Mouse (Mus musculus) cerebellum, postnatal 10 days (tissue): ENCODE measurements around the gene Cep41.
A peak's percentile ranks its signal among the peaks of the same experiment; 100 is the strongest.

Experiments
- DNase-seq, 2 experiments: peaks; one replicate each; pipeline ENCODE4 v3.0.0; 2021; ENCODE audit warnings: mixed read lengths in 2 of 2

Cep41 gene

DNA sequence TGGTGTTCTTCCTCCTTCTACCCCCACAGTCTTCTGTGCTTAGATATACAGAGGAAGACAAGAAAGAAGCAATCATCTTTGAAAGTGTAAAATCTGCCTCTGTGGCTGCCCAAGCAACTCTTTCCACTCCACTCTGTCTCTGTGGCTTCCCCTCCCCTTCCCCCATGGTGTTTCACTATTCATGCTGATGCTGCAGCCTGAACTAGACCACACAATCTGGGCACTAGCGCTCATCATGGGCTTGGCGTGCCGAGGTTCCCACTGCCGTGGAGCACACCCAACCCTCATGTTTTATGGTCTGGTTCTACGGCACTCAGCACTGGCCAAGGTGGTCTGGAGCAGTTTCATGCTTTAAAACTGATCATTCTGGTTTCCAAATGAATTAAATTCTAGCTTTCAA lies 21.9 kb downstream of the Cep41 start:
- peak in 1 of 2 experiments; percentile 37 for DNase-seq

DNA sequence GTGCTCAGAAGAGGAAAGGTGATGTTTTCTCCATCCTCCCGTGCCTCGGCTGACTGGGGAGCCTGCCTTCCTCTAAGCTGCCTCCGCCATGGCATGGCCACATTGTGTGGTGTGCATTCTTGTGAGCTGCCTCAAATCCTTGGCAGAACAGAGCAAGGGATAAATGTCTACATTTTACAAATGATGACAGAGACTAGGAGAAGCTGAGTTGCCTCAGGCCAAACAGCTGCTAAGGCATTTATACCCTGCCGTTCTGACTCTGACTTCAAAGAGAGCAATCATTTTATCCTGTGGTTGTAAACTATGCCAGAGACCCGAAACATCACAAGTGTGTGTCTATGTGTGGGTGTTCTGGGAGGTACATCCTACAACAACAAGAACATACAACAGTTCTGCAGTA lies 26.0 kb downstream of the Cep41 start:
- no peak for DNase-seq

DNA sequence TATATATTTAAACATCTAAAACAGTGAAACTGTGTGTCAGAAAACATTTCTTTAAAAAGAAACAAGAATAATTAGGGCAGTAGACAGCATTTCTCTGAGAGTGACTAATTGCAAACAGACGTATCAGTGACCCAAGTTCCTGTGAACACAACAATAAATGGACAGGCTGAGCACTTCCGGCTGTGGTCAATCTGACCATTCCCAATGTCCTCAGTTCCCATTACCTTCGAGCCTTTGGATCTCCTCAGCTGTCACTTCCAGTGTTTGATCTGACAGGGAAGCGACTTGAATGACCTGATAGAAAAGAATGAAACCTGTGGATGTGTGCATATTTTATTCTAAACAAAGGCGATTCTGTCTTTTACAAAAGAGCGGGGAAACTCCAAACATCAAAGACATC lies 27.5 kb downstream of the Cep41 start:
- DNase-seq: no peak

DNA sequence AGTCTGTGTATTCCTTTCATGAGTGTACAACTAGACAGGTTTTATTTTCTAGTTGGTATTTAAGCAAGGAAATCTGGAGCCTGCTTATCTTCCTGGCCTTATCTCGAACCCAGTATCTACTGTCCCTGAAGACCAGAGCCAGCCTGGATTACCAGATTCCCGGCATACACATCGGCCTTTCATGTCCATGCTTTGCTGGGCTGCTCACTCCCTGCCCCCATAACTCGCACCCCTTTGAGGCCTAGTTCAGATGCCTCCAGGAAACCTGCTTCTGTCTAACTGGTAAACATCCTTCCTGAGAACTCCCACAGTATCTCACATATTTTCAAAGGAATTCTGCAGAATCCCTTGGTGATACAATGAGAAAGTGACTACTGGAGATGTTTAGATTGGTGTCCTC lies 28.3 kb downstream of the Cep41 start:
- no peak for DNase-seq

DNA sequence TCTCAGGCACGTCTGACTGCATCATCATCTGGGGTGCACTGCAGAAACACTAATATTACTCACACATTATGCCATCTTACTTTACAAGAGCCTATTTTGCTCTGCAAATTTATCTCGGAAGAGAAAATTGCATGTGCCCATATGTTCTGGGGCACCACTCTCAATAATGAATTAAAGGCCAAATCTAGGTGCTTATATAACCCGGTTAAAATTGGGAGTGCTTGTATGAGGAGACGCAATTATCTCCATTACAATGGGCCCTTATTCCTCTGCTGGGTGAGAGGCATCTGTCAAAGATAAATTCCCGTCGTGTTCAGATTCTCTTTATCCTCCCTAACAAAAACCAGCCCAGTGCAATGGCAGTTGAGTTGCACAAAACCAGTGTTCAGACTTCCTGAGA lies 28.8 kb downstream of the Cep41 start:
- DNase-seq: no peak

DNA sequence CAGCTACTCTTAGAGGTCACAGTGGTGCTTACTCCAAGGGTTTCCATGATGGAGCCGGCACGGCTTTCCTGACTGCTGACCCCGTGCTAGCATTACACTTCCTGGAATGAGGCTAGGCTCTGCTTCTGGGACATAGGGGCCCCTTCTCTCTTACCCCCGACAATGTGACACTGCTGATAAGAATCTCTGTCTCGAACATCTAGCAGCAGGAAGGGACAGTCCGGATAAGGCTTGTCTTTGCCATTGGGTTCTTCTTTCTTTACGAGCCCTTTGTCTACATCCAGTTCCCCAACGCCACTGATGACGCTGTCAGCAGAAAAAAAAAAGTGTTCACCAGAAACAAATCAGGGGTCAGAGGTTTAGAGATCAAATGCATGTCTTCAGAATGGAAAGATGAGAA lies 34.9 kb downstream of the Cep41 start:
- no peak for DNase-seq

DNA sequence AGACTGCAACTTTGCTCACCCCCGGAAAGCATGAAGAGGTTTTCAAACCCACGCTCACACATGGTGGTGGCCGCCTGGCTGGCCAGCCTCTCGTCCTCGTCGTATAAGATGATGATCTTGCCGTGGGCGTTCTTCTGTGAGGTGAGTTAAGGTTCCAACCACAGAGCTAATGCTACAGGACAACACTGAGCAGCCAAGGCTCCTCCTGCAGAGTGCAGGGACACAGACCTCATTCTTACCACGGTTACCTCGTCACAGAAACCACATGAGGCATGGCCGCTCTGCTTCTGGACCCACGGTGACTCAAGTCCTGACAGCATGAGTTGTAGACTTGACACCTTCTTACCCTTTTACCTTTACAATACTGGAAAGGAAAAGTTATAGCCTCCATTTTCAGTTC lies 36.3 kb downstream of the Cep41 start:
- DNase-seq: no peak

DNA sequence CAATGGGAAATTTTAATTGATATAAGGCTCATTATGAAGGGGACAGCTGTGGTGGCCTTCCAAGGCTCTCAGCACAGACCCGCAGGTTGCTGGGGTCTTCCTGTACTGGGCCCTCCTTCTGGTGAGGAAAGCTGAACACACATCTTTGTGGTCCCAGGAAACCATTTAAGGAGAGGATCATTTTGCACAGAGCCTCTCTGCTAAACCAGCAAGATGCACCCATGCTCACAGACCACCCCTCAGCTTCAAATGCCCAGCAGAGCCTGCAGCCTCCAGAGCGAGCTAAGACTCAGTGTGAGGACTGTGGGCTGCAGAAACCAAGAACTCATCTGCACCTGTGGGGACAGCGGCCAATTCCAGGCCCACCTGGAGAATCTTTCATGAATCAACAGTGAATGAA lies 38.6 kb downstream of the Cep41 start:
- no peak for DNase-seq

DNA sequence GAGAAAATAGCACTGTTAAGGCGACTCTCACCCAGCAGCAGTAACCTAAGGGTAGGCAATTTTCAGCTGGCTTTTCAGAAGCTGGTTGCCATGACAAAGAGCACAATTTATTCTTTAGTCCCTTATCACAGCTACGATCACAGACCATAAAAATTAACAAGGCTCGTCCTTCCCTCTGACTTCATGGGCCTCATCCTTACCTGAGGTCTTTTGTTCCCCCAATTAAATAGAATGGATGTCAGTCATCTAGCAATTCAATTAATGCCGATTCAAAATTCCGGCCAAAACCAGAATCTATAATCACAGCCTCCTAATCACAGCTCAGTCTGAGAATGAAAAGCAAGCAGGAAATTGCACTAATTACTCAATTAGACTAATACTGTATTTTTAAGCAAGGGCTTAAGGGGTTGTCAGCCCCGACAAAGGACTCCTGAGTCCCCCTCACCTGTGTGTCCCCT lies 39.1 kb downstream of the Cep41 start:
- no peak for DNase-seq

DNA sequence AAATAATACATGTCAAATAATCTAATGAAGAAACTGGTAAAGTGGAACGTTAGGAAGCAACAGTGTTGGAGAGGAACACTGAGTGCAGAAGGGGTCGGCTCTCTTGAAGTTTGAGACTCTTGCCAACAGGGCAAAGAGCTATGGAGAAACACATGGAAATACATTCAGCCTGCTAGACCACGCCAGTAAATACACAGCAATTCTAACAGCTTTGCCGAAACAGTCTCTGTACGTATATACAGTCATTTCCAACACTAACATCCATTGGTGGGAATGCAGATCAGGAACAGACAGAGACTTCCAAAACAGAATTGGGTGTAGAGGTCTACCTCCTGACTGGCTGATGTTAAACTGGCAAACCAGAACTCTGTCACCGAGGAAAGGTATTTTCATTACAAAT lies 40.0 kb downstream of the Cep41 start:
- no peak for DNase-seq

DNA sequence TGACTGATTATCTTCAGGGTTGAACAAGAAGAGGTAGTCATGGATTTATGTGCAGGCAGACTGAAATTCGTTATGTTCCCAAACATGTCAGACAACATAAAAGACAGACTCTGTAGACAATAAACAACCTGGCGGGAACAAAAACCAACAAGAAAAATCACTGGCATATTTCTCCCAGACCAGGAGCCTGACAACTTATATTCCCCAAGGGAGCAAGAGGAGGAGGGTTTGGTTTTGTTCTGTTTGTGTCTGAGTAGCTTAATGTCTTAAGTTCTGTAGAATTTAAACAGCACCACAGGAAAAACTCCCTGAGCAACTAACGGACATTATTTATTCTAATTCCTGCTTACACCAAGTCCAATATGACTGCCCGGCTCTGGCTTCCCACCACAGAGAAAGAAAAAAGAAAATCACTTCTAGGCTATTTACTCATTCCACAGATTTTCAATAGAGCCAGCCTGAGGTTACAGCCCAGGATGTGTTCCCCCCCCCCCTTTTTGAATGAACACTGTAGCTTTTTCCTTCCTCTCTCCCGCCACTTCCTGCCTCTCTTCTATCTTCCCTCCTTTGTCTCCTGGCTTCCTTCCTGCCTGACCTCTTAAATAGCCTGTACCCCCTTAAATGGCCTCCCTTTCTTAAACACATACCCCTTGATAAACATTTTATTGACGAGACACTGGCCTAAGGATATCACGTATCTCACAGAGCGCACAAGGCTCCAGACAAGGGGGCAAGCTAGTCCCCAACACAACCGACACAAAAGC lies 40.9 kb downstream of the Cep41 start:
- DNase-seq: no peak

DNA sequence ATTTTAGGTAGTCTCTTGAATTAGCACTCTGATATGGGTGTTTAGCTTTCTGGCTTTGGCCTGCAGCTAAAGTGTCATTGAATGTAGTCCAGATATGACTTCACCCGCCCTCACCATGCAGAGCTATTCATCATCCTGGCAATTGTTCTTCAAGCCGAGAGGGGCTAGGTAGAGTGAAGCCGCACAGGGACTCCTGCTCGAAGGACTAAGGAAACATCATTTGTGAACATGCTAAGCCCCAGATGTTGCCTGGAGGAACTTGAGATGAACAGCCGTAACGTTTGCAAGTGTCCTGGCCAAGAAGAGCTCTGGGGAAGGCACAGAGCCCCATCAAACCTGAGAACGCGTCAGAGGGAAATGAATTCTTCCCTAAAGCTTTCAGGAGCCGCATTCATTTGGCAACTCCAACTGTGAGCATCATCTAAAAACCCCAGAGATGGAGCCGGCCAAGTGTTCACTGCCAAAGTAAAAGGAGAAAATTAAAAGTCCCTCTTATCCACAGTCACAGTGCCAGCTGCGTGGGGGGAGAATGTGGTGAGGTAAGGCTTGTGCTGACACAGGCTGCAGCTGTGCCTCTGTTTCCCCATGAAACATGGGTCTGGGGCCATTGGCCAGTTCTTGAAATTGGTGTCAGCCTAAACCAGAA lies 43.8 kb downstream of the Cep41 start:
- peak; percentile 58 to 70 for DNase-seq

DNA sequence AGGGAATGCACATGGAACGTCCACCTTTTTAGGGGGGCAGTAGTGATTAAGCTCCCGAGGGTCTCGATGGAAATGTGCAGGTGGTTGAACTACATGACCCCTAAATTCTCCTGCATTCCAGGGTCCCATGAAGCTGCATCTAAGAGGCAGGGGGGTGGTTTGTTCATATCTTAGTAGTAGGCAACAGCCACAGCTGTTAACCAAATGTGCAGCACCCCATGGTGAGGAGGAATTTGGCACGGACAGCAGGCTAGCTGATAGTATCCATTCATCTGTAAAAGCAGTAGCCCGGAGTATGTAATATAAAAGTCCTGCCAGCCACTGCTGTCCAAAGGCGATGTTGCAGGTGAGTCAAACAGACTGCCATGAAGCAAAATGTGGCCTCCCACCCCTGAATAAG lies 48.2 kb downstream of the Cep41 start:
- DNase-seq: peak; percentile 15 to 28

DNA sequence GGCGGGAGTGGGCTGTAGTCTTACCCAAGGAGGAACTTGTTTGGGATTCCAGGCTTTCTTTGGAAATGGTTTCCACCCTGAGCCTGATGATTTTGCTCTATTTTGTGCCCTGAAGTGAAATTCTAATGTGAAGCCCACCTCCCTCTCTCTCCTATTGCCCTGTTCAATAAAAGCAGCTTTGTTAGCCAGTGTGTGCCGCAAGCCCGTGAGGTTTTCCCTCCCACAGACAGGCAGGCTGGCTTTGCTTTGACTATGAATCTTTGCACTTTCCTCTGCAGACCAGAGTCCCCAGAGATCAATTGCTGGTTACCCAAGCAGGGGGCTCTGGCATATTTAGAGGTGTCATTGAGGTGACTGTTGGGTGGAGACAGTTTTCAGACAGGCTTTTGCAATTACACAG lies 49.1 kb downstream of the Cep41 start:
- no peak for DNase-seq

DNA sequence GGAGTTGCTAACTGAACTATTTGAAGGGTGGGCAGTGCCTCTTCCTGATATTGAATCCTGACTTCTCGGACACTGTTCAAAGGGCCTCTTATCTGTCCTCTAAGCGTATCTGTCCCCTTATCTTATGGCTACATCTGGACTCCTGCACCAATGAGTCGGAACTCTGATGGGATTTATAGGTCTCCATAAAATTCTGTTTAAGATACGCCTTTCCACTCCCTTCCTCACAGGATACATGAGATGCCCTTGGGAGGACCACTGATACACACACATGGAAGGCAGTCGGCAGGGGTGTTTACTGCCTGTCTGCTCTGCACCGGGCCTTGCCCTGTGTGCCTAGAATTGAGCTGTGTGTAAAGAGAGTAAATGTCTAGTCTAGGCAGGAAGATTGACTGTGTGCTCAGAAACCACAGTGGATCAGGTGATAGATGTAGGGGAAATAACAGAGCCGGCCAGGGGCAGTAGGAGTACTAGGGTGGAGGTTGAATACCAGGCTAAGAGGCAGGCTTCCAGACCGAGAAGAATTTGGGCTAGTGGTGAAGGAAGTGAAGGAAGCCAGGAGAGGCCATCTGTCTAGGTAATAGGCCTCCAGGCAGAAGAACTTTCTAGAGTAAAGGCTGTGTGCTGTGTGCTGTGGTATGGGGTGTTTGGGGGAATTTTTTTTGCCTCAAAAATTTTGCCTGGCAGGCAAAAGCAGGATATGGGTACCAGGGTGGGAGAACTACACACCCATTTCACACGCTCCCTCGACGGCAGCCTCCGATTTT lies 49.7 kb downstream of the Cep41 start:
- DNase-seq: peak; percentile 41 to 46

DNA sequence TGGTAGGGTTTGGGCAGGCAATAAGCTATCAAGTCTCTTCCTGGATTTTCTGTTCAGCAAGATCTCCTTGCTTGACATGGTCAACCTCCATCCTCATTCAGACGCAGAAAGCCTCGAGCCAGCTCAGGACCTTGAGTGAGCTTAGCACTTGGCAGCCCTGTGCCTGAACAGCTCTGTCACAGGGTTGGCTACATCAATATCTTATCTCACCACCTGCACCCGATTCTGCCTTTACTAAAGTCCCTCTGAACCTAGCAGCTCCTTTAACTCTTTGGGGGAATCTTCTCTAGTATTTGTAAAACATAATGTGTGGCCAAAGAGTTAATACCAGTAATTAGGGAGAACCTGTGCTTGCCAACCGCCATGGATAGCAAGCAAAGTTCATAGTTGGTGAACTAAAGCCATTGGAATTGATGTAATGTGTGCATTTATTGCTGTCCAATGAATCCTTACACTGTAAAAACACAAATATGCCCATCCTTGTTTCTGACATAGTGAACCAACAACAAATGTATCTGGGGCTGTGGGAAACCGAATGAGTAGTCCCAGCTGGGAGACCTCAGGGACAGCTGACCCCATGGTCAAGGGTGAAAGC lies 54.8 kb downstream of the Cep41 start, which contains the start of gene Cpa1:
TSS of gene Cpa1 (plus strand) at position 545 of the 595 bp plus-strand sequence.
- DNase-seq: no peak

DNA sequence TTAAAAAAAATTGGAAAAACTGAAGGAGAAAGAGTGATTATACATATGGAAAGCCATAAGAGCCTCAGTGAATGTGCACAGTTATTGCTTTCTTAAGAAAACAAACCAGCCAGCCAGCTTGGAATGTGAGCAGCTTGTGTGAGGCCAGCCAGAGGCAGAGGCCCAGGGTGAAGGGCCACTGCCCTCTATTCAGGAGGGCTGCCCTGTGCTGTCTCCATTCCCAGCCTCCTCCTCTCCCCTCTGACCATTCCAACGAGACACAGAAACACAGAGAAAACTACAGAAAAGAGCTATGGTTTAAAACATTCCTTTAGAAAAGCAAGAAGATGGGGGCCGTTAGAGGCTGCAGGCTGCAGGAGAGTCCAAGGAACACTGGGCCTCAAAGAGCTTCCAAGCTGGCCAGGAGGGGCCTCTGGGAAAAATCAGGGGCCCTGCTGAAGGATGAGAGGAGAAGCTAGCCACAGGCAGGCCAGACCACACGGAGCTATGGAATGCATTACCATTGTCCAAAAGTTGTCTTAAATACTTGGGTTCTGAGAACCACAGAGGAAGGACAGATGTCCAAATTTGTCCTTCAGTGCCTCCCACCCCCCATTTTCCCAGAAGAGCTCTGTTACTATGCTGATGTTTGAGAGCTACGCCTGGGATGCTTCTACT lies 57.2 kb downstream of the Cep41 start:
- no peak for DNase-seq

DNA sequence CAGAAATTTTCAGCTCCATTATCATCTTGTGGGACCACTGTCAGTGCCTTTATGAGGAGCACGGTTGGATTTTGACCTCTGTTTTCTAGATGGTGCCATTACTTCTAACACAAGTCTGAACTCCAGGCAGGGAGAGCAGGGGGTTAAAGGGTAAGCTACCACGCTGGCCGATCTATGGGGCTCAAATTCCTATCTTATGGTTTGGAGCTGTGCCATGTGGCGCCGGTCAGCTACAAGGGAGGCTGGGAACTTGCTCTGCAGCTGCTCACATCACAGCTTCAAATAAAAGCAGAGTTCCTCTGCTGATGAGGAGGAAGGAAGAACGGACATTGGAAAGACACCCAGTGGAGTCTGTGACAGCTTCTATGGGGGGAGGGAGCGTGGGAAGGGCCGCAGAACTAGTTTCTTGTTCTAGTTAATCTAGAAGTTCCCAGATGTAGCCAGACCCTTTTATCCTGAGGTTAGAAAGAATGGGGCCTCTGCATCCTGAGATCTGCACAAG lies 58.1 kb downstream of the Cep41 start:
- no peak for DNase-seq

DNA sequence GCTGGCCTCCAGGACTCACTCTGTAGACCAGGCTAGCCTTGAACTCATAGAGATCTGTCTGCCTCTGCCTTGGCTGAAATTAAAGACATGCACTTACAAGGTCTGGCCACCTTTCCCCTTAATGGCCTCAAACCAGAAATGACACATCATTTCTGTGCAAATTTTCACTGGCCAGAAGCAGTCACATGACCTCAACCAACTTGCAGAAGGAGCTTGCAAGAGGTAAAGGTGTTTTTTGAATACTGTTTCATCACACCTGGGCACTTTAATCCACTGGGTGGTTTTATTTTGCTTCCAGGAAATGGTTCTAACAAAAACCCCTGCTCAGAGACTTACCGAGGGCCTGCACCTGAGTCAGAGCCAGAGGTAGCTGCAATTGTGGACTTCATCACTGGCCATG lies 63.6 kb downstream of the Cep41 start:
- no peak for DNase-seq

DNA sequence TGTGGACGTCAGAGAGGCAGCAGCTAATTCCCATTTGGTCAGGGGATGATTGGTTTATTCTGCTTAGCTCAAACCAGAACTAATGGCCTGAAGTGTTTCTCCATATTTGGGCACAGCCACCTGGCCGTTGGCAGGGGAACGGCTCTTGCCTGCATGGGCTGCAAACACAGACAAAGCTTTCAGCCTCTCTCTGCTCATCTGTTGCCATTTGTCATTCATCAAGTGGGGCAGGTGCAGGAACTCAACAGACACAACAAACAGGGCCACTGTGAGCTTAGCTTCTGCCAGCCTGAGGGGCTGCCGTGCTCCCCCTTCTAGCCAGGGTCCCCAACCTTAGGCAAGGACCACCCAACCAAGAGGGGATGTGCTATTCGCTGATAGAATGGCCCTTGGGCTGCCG lies 65.4 kb downstream of the Cep41 start:
- DNase-seq: peak; percentile 72 to 73

DNA sequence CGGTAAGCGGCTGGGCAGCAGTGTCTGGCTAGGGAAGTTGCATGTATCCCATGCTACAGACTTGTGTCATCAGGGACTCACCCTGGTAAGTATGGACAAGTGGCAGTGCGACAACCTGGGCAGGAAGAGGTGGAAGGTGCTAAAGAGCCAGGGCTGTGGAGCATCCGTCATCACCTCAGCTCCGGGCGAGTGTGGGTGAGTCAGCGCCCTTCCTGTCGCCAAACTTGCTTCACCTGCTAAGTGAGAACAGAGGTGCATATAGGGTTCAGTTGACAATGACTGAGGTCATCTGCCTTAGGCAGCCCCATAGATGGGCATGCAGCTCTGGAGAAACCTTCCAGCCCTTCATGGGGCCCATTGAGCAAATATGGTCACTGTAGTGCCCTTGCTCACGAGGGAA lies 68.8 kb downstream of the Cep41 start:
- DNase-seq: no peak

DNA sequence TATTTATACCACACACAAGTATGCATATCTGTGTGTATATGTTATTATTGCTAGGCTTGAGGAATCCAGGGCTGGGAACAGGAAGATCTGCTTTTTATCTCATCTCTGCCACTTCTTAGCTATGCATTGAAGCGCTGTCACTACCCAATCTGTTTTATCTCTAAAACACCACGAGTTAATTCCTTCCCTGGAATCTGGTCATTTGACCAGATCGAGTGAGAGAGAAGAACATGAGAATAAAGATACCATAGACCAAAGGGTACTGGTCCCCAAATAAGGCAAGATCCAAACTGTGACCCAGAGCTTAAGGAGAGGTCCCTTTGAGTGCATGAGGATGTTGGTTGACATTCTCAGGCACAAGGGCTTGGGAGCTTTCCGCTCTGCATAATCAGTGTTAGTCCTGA lies 71.6 kb downstream of the Cep41 start:
- no peak for DNase-seq

DNA sequence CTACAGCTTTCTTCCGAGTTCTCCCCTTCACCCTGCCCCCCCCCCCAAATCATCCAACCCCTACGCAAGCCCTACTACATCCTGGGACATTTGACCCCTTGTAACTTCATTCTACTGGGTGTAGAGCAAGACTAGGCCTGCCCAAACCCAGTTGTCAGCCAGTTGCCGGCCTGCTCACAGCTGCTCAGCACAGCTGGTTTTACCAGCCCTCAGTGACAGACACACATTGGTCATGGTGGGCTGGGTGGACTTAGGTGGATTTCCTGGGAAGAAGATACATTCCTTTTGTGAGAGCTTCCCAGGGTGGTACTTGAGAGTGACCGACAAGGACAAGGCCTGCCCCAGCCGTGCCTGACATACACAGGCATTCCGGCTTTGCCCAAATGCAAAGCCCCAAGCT lies 72.6 kb downstream of the Cep41 start:
- DNase-seq: no peak
